Comparison of ENCODE assay signal across 7 mouse cellular contexts in the genomic region with DNA sequence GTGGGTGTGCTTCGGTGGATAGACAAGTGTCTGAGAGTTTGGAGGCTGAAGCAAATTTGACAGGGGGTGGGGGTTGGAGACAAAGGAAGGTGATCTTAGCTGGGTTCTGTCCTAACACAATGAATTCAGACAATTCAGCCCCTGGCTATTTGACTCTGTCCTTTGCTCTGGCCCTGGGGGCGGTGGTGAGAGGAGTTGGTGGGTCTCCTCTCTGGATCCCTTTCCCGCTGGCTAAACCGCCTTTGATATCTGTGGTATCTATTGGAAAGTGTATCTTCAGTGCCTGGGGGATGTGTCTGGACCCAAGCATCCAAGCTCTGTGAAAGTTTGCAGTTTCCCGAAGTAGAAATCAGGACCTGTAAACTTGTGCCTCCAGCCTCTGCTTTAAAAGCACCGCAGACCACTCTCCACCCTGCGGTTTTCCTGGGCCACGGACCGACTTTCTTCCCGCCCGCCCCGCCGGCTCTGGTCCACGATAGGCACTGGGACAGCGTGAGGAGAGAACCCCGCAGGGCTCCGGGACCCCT. TPM values are rescaled to one million over a fixed set of nuclear protein-coding genes. Genes with fewer than 3 reads are reported as not detected.
DNase-seq lines count a peak whose midpoint lies in the region; ATAC-seq and TF ChIP-seq lines count a peak whose summit lies in the region.

No protein-coding gene starts in this region.

- no peaks in the 10 kb centered on the region for H3K9me3 ChIP-seq in embryonic facial prominence, embryonic 14.5 days (ENCODE audit: control insufficient read depth, low read length)
- H3K9me3 ChIP-seq in intestine, embryonic 16.5 days (ENCODE audit: control insufficient read depth, low read length) = no peaks in the 10 kb centered on the region
- H3K9me3 ChIP-seq in neural tube, embryonic 14.5 days (ENCODE audit: control insufficient read depth, low read length) = no peaks in the 10 kb centered on the region

- no peaks in the 10 kb centered on the region for H3K36me3 ChIP-seq in embryonic facial prominence, embryonic 14.5 days (ENCODE audit: control insufficient read depth, insufficient read depth, low read length)
- no peaks in the 10 kb centered on the region for H3K36me3 ChIP-seq in intestine, embryonic 16.5 days (ENCODE audit: control insufficient read depth, insufficient read depth, low read length)
- H3K36me3 ChIP-seq in neural tube, embryonic 14.5 days (ENCODE audit: control insufficient read depth, insufficient read depth, low read length) = no peaks in the 10 kb centered on the region

- peak overlapping the region; percentile 86 for H3K4me2 ChIP-seq in embryonic facial prominence, embryonic 14.5 days (ENCODE audit: low read depth, low read length)
- H3K4me2 ChIP-seq in intestine, embryonic 16.5 days (ENCODE audit: low read depth, low read length) = peak overlapping the region; percentile 97
- peak overlapping the region; percentile 99 for H3K4me2 ChIP-seq in neural tube, embryonic 14.5 days (ENCODE audit: low read depth, low read length)

- H3K4me1 ChIP-seq in lung, adult 2 months (ENCODE audit: control insufficient read depth, insufficient read depth, low read length) = no peaks in the 10 kb centered on the region
- peaks cover 3% of the 10 kb centered on the region for H3K4me1 ChIP-seq in embryonic facial prominence, embryonic 14.5 days (ENCODE audit: control insufficient read depth, insufficient read depth, low read length)
- H3K4me1 ChIP-seq in intestine, embryonic 16.5 days (ENCODE audit: control insufficient read depth, insufficient read depth, low read length) = peaks cover 2% of the 10 kb centered on the region; the same call in 1 of the 2 replicates
- H3K4me1 ChIP-seq in neural tube, embryonic 14.5 days (ENCODE audit: control insufficient read depth, insufficient read depth, low read length) = peaks cover 6% of the 10 kb centered on the region; the same call in 1 of the 2 replicates

- no peak for TF ChIP-seq POLR2A in lung, adult 2 months (IDR thresholded peaks at IDR 0.05; ENCODE audit: borderline replicate concordance, extremely low read depth, low read depth, low read length)

- peak overlapping the region; percentile 93 for H3K27ac ChIP-seq in embryonic facial prominence, embryonic 14.5 days (replicated peaks; ENCODE audit: low read depth, low read length)
- H3K27ac ChIP-seq in intestine, embryonic 16.5 days (ENCODE audit: low read length) = peak overlapping the region; percentile 78; the same call in 1 of the 2 replicates
- no peak overlapping the region for H3K27ac ChIP-seq in neural tube, embryonic 14.5 days (ENCODE audit: low read depth, low read length)

- peak overlapping the region; percentile 90 for H3K9ac ChIP-seq in embryonic facial prominence, embryonic 14.5 days (ENCODE audit: low read depth, low read length)
- peak overlapping the region; percentile 87 for H3K9ac ChIP-seq in intestine, embryonic 16.5 days (ENCODE audit: low read depth, low read length)
- peak overlapping the region; percentile 60 for H3K9ac ChIP-seq in neural tube, embryonic 14.5 days (replicated peaks; ENCODE audit: low read depth, low read length)

- 14% methylated on average over 17 of the region's 17 CpGs for WGBS in lung, adult 2 months
- WGBS in embryonic facial prominence, embryonic 14.5 days = 4% methylated on average over 11 of the region's 17 CpGs
- 4% methylated on average over 17 of the region's 17 CpGs for WGBS in intestine, embryonic 16.5 days
- 1% methylated on average over 17 of the region's 17 CpGs for WGBS in neural tube, embryonic 14.5 days

- DNase-seq in lung, adult 2 months = no peak
- no peak for DNase-seq in lung, postnatal 36 days
- no peak for DNase-seq in embryonic facial prominence, embryonic 14.5 days (ENCODE audit: low spot score)
- DNase-seq in cerebellum, adult 18-20 months = no peak
- no peak for DNase-seq in left cerebral cortex, adult 11 months (ENCODE audit: low spot score)

- peak; percentile 0; the same call in 1 of the 2 replicates for ATAC-seq in embryonic facial prominence, embryonic 14.5 days (ENCODE audit: low read depth)
- 0 out of 2 replicates have a peak, but pooled peaks have one; percentile 3 for ATAC-seq in intestine, embryonic 16.5 days
- no peak for ATAC-seq in neural tube, embryonic 14.5 days (ENCODE audit: low read depth)

- TF ChIP-seq CTCF in lung, adult 2 months (IDR thresholded peaks at IDR 0.05; ENCODE audit: insufficient read depth, low read length) = no peak

- no peaks in the 10 kb centered on the region for H3K27me3 ChIP-seq in embryonic facial prominence, embryonic 14.5 days (replicated peaks; ENCODE audit: control insufficient read depth, insufficient read depth, low read length)
- H3K27me3 ChIP-seq in intestine, embryonic 16.5 days (replicated peaks; ENCODE audit: control insufficient read depth, insufficient read depth, low read length) = no peaks in the 10 kb centered on the region
- peaks cover 16% of the 10 kb centered on the region for H3K27me3 ChIP-seq in neural tube, embryonic 14.5 days (ENCODE audit: control insufficient read depth, insufficient read depth, low read length)

- H3K4me3 ChIP-seq in lung, adult 2 months (replicated peaks; ENCODE audit: extremely low read depth, low read depth, low read length) = peak overlapping the region; percentile 54
- H3K4me3 ChIP-seq in embryonic facial prominence, embryonic 14.5 days (ENCODE audit: low read depth, low read length) = peak overlapping the region; percentile 95
- peak overlapping the region; percentile 83 for H3K4me3 ChIP-seq in intestine, embryonic 16.5 days (ENCODE audit: low read length)
- peak overlapping the region; percentile 62 for H3K4me3 ChIP-seq in neural tube, embryonic 14.5 days (ENCODE audit: low read depth, low read length)

RNA-seq across cellular contexts. Expression of a gene that starts 0.5 kb away (rescaled TPM):
- 9.4 and 9.9 TPM in 2 replicates for polyA plus RNA-seq in lung, adult 2 months (2012; rRNA removed)
- polyA plus RNA-seq in embryonic facial prominence, embryonic 14.5 days (2014; fragmentation: Nextera tagmentation; extraction: Ambion mirVana) = 81.8 and 91.3 TPM in 2 replicates
- polyA plus RNA-seq in intestine, embryonic 16.5 days (2015; fragmentation: Nextera tagmentation; extraction: Ambion mirVana) = 15.1 and 15.4 TPM in 2 replicates
- polyA plus RNA-seq in neural tube, embryonic 14.5 days (2014; fragmentation: Nextera tagmentation; extraction: Ambion mirVana) = 9.6 and 17.5 TPM in 2 replicates
